Mouse (Mus musculus) heart, adult 8-10 months (tissue): ENCODE measurements around the gene Fmo9. TPM values are rescaled to one million over a fixed set of nuclear protein-coding genes. Genes with fewer than 3 reads are reported as not detected.

ENCODE experiments used
- DNase-seq: peaks from one replicate; pipeline ENCODE4 v3.0.0; 2022; ENCODE audit warnings: low spot score
- microRNA-seq: library from miRNA; unstranded; fragments of <30 nt; microRNA quantifications from one replicate; pipeline ENCODE4 v1.2.0, GENCODE M21; 2022
- total RNA-seq, 4 experiments: library from RNA; stranded (reverse); gene quantifications; 2 replicates each; pipeline ENCODE4 v1.2.4; 2022

The Fmo9 gene
- total RNA-seq, result not detected

DNA sequence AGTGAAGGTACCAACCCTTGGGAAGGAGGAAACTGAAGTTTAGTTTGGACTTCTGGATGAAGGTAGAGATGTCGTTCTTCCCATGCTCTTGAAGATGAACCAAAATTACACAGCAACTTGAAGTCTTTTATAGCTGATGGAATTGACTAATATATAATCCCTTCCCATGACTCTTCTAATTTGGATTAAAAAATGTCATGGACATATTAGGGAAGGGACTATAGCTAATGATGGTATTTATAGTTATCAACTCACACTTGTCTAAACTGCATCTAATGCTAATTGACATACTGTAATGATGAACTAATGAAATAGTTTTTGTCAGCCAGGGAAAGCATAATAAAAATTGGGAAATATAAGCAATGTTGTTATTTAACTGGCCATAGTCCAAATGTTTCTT, at the start of gene Fmo9:
Fmo9 (minus strand) TSS at position 101 of the 400 bp plus-strand sequence.
- DNase-seq, result no peak

DNA sequence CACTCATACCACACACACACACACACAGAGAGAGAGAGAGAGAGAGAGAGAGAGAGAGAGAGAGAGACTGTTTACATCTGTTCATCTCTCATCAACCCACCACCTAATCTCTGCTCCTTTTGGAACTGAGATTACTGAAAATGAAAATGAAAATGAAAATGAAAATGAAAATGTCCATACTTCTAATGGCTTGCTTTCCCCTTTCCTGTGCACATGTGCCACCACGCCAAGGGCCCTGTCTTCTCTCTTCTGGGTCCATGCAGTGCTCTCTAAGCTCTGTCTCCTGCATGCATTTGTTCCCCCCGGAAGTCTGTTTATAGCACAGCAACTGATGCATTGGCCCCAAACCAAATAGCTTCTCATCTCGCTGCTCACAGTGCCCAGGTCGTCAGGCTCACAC, 49.2 kb upstream of the Fmo9 start:
- no peak for DNase-seq

DNA sequence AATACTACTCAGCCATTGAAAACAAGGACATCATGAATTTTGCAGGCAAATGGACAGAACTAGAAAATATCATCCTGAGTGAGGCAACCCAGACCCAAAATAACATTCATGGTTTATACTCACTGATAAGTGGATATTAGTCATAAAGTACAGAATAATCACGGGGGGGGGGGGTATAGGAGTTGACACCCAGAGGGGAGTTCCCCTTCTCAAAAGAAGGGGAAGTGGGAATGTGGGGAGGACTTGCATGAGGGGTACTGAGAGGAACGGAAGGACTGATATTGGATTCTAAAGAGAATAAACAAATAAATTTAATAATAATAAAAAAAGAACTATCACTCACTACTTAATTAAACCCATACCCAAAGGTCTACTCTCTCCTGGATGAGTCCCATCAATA, 48.6 kb upstream of the Fmo9 start:
- DNase-seq, result no peak

DNA sequence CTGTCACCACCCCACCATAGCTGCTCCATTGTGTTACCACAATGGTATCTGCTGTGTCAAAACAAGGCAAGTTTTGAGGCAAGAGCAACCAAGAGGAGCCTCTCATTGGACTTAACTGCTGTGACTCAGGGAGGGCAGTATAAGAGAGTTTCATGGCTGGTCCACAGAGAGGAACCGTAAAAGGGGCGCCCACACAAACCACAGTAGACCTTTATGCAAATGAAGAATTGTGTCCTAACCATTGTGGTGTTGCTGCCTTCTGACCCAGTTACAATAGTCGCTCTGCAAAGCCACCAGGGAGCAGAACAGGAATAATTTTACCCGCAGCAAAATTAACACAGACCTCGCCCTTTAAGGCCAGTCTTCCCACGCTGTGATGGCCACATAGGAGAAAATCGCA, 29.2 kb upstream of the Fmo9 start:
- DNase-seq, result no peak

GRCm38 (mm10) chr1:166702270-166702912, 20.7 kb upstream of the Fmo9 start:
- DNase-seq, result no peak

- no peak for DNase-seq
Measured at GRCm38 (mm10) chr1:166669264-166669663, 12.4 kb downstream of the Fmo9 start.

DNA sequence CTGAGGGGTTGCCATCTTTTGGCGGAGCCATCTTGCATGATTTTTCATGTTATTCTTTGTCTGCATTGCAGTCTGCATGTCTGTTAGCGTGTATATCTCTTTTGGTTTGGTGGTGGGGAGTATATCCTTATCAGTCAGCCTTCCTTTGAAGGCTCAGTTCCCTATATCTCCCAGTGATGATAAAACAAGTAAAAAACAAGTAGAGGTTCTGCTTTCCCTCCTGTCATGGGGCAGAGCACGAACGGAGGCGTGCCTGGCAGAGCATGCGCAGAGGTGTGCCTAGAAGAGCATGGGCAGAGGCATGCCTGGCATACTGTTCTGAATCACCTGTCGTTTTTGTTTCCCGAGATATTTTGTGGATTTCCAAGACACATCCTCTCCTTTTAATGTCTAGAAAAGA, 20.8 kb downstream of the Fmo9 start:
- no peak for DNase-seq

- no peak for DNase-seq
Measured at GRCm38 (mm10) chr1:166647593-166647992, 34.1 kb downstream of the Fmo9 start, which contains the start of gene Gm4847. Gm4847 (minus strand) TSS chr1:166647693.

Small RNA genes within 50 kb of the gene (microRNA-seq; reads per million reads assigned to microRNA genes)
- not detected for gene Gm22992

Other genes with a start within 250 kb of the Fmo9 start
- not detected for gene Gm4846, start 184.3 kb downstream of the Fmo9 start, total RNA-seq
- not detected for gene Gm4847, start 34.2 kb downstream of the Fmo9 start, total RNA-seq